Mouse (Mus musculus) adrenal gland, adult 8-10 months (tissue): ENCODE data around the gene Rgma. TPM values are rescaled to one million over a fixed set of nuclear protein-coding genes. Genes with fewer than 3 reads are reported as not detected.
A peak's percentile ranks its signal among the peaks of the same experiment; 100 is the strongest.

Experiments
- DNase-seq: peaks from one replicate; pipeline ENCODE4 v3.0.0; 2022
- total RNA-seq, 4 experiments: library from RNA; stranded (reverse); gene quantifications; 2 replicates each; pipeline ENCODE4 v1.2.4; 2022

Rgma gene
- total RNA-seq, 4 experiments from 2014 or later = 12.8 to 16.1 (median 14.0) TPM

DNA sequence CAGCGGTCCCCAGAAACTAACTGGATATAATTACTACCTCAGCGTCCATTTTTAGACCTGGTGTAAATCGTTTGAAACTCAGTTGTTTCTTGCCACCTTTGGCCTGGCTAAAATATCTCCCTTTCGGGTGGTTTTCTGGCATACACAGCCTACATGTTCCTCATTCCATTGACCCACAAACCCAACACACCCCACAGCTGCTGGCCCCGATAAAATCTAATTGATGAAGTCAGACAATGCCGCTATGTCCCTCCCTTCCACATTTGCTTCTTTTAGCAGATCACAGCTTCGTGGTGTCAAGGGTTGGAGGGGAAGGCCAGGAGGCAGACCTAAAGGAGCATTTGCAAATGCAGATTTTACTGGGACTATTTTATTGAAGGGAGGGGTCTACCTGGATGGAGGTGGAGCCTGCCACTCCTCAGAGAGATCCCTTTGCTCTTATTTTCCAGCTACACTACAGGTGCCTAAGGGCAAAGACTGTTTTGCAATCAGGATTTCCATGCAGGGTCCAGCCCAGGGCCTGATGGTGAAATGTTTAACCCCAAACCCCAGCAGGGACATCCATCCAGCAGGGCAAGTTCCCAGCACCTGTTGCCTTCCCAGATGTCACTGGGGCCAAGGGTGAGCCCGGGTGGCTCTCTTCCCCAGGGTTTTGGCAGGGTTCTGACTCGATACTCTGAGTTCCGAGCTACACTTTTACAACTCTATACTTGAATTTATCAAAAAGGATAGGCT is 3.6 kb upstream of the Rgma start:
- DNase-seq = peak; percentile 11

DNA sequence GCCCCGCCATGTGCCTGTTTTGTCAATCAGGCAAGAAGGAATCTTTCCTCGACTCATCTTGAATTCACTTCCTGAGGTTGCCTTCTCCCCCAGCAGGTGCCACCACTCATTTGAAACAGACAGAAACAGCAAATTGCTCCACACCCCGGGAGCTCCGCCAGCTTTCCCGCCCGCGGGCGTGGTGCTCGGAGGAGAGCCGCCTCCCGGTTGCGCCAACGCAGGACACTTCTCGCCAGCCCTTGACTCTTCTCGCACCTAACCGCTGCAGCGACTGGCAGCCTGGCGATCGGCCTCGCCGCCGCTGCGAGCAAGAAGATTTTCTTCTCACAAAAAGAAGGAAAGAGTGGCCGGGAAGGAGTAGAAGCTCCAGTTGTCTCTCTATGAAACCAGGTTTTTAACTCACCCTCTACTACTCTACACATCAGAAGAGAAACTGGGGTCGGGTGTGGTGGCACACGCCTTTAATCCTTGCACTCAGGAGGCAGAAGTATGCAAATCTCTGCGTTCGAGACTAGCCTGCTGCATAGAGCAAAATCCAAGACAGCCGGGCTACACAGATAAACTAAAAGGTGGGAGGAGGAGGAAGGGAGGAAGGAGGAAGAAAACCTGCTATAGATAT is 2.8 kb upstream of the Rgma start:
- DNase-seq = peak; percentile 61

GRCm38 (mm10) chr7:73374727-73375126 is 582 bp upstream of the Rgma start:
- no peak for DNase-seq

GRCm38 (mm10) chr7:73376101-73377001 is 1.0 kb downstream of the Rgma start:
- DNase-seq = peak; percentile 18

DNA sequence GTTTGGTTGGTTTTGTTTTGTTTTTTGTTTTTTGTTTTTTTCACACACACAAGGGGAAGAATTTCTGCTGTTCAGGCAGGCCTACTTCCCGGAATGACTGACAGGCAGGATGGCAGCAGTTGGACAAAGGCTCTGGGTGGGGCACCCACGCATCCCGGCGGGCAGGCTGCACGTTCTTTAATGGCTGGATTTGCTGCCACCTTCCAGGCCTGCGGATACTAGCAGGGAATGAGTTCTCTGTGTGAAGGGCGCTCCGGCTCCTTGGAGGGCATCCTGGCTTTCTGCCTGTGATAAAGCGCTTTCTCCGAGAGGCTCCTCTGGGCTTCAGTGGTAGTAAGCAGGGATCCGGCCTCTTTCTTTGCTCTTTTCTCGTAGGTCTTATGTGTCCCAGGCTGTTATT is 2.0 kb downstream of the Rgma start:
- no peak for DNase-seq

DNA sequence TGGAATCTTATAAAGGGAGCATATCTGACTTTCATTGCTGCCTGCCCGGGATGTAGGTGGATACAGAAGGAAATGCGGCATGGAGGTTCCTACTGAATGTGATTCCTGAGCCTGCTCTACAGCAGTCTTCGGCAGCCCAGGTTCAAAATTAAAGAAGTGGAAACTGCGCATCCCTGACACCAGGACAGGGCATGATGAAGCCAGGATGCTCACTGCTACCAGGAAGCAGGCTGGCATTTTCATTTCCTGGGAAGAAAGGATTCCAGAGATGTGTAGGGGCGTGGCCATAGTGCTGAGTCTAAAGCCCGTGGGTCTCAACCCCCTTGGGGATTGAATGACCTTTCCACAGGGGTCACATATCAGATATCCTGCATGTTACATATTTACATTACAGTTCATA is 2.7 kb downstream of the Rgma start:
- DNase-seq = no peak

- DNase-seq = no peak
Observed at GRCm38 (mm10) chr7:73382843-73383242, 7.5 kb downstream of the Rgma start.

- DNase-seq = no peak
Observed at GRCm38 (mm10) chr7:73388866-73389265, 13.6 kb downstream of the Rgma start.

GRCm38 (mm10) chr7:73389419-73389818 is 14.1 kb downstream of the Rgma start:
- DNase-seq = no peak

DNA sequence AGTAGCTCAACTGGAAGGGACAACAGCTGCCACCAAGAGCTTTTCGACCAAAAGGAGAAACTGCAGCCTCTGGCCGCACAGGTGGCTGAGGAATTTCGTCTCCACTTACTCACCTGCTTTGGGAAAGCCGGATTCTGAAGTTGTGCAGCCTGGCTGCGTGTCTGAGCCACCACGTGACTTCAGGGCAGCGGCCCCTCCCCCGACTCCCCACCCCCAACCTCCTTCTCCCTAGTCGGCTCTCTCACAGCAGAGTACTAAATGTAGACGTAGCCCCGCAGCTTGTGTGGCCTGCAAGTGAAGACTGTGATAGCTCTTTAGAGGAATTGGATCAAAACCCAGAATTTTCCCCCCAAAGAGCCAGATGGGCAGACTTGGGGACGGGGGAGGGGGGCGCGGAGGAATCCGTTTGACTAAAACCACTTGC is 14.6 kb downstream of the Rgma start:
- no peak for DNase-seq

DNA sequence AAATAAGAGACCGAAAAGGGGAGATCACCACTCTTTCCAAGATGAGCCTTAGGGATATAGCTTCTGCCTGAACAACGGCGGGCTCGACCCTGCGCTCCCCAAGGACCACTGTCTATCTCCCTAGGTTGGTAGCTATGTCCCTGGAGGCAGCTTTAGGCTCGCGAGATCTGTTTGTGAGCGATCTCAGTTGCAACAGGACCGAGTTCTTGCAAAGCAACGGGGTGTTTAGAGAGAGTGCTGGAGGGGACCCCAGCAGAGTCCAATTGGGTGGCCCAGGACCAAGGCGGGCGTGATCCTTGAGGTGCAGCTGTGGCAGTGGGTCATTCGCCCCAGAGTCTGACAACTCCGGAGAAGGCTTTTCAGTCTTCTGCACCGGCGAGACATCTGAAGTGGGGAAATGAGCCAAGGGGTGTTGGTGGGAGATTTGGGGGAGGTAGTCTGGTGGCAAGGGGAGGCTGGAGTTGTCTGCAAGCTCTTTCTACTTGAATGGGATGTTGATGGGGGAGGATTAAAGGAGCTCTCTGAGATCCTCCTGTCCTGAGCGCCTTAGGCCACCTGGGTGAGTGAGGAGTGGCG is 15.2 kb downstream of the Rgma start:
- no peak for DNase-seq

GRCm38 (mm10) chr7:73391002-73391517 is 15.8 kb downstream of the Rgma start:
- peak; percentile 87 for DNase-seq

DNA sequence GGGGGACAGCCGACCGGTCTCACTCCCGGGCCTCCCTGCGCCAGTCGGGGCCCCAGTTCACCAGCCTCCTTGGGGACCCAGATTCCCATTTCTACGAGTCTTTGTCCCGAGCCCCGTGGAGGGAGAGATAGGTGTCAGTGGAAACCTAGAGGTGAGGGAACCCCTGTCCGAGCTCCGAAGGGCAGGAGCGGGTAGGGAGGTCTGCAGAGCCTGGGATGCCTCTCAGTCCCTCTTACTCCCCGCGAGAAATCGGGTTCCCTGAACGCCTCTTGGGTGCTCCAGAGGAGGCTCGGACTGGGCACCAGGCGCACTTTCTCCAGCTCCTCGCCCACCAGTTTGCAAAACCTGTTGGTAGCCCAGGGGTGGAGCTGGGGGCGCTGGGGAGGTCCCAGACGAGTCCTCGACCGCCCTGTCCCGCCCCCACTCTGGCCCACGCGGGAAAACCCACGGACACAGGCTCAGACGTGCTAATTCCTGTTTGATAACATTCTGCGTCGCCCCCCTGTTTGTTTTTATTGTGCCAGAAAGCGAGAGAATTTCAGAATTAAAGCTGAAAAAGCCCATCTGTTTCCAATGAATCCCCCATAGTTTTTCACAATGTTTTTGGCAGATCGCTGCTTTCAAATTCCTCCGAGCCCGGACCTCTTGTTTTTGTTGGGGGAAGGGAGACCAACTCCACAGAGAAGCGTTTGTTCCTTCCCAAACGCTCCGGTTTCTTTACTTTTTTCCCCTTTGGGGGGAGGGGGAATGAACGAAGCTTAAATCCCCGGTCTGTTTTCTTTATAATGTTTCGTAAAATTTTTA is 16.4 kb downstream of the Rgma start:
- DNase-seq = peak; percentile 25

GRCm38 (mm10) chr7:73392359-73392758 is 17.1 kb downstream of the Rgma start:
- no peak for DNase-seq

GRCm38 (mm10) chr7:73393307-73394012 is 18.2 kb downstream of the Rgma start:
- DNase-seq = no peak

DNA sequence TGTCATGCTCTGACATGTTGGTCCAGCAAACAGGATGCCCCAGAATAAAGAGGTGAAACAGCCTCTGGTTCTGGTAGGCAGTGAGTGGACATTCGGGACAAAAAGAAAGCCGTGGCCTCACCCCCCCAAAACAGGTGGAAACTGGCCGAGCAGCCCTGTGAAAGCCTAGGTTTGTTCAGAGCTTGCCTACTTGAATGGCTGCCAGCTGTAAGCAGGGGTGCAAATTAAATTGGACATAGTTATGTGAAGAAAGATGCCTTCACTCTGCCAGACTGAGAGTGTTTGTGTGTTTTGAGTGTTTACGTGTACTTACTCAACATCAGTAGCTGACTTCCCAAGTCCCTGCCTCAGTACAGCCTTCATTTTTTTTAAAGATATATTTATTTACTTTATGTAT is 18.7 kb downstream of the Rgma start:
- no peak for DNase-seq

- peak; percentile 83 for DNase-seq
Observed at GRCm38 (mm10) chr7:73398319-73398718, 23.0 kb downstream of the Rgma start.

DNA sequence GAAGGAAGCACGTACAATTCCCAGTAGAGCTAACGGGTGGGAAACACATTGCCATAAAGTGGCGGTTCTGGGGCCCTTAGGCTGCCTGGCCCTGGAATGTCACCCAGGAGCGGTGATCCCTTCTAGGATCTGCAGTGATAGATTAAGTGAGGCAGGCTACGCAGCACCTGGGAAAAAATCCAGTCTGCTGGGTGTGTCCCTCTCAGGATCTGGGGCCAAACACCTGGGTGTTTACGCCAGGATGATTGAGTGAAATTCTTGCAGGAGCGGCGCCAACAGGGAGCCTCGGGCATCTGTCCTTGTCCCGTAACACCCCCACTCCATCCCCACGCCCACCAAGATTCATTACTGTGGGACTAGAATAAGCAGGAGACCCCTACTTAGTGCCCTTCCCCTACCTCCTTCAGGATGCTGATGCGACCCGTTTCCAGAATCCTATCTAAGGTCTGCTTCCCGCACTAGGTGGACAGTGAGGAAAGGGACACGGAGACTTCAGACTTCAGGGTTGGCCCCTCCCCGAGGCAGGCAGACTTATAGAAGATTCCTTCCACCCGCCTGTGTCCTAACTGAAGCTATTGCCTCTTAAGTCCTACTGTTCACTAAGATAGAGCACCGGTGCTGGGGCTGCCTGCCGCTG is 23.6 kb downstream of the Rgma start:
- DNase-seq = no peak

DNA sequence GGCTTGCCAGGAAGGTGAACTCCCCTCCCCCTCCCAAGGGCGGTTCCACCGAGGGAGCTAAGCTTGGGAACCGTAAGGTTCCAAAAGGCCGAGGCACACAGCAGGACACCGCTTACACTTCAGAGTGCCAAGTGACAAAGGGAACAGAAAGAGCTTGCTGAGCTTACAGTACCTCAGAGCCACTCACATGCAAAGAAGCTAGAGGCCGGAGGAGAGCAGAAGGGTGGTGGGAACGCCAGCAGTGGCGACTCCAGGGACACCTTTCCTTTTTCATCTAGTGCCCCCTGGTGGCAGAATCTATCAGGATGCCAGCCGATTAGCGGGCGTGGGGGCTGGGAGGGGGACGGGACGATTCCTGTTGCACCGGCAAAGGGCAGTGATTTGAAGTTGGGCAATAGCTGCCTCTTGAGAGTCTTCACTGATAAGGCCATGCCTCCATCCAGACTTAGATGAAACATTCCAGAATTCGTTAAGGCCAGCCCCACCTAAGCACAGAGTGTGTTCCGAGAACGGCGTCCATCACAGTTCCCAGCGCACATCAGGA is 24.3 kb downstream of the Rgma start:
- peak; percentile 56 for DNase-seq
